Mouse (Mus musculus): ENCODE data around the gene Odf3l2.

The Odf3l2 gene

DNA sequence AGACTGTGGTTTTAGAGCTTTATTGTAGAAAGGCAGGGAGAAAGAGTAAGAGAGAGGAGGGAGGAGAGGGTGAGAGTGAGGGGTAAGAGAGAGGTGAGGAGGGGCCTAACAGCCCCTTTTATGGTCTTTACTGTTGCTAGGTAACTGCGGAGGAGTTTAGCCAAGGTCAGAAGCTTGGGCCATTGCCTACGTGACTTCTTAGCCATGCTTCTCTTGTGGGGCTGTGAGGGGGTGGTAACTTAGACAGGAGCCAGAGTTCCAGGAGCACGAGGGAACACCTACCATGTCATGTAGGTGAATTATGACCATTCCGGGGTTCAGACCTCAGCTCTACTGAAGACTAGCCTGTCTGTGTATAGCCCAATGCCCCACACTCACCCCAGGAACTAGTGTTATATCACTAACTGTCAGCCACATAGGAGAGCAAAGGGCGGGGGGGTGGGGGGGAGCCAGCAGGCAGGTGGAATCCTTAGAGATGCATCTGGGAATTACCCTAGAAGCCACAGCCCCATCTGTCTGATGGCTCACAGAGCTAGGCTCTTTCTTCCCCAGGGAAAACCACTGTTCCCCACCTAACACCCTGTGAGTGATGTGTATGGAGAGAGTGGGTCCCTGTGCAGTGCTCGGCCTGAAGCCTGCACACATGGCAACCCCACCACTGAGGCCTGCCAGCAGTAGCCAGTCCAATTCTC is 26.0 kb upstream of the Odf3l2 start:
- no peak for DNase-seq (ENCODE audit: low spot score in 2 of 2)

GRCm38 (mm10) chr10:79670071-79670888 is 24.7 kb upstream of the Odf3l2 start:
- DNase-seq (ENCODE audit: low spot score in 2 of 2) = no peak

DNA sequence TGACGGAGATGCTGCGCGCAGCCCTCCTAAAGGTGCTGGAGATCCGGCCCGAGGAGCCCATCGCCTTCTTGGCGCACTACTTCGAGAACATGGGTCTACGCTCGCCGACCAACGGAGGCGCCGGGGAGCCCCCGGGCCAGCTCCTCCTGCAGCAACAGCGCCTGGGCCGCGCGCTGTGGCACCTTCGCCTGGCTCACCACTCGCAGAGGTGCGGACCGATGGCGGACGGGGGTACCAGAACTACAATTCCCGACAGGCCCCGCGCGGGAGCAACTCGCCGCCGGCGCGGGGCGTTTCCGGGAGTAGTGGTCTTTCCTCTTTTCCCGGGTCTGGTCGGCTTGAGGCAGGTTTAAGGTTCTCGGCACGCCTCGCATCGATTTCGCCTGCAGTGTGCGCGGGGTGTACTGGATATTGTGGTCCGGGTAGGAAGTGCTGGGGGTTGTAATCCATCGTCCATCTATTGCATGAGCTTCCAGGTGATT is 24.1 kb upstream of the Odf3l2 start:
- DNase-seq (ENCODE audit: low spot score in 2 of 2) = peak in 1 of 2 experiments; percentile 67

- peak; percentile 90 to 94 for DNase-seq (ENCODE audit: low spot score in 2 of 2)
Measured at GRCm38 (mm10) chr10:79668771-79669575, 23.4 kb upstream of the Odf3l2 start, which contains the start of gene Tpgs1. Gene Tpgs1, plus strand, starts transcription at chr10:79669369.

- DNase-seq (ENCODE audit: low spot score in 2 of 2) = no peak
Measured at GRCm38 (mm10) chr10:79668076-79668475, 22.5 kb upstream of the Odf3l2 start.

DNA sequence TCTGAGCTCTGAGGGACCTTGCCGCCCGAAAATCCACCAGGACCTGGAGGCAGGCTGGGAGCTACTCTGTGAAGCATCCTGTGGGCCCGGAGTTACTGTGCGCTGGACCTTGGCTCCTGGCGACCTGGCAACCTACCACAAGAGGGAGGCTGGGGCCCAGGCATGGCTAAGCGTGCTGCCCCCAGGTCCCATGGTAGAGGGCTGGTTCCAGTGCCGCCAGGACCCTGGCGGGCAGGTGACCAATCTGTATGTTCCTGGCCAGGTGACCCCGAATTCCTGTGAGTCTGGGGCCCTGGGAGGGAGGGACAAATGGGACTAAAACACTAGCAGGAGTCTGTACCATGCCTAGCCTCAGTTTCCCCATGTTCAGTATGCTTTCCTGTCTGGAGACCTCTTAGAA is 21.0 kb upstream of the Odf3l2 start:
- no peak for DNase-seq (ENCODE audit: low spot score in 2 of 2)

- no peak for DNase-seq (ENCODE audit: low spot score in 2 of 2)
Measured at GRCm38 (mm10) chr10:79665051-79665450, 19.5 kb upstream of the Odf3l2 start.

- no peak for DNase-seq (ENCODE audit: low spot score in 2 of 2)
Measured at GRCm38 (mm10) chr10:79664131-79664665, 18.7 kb upstream of the Odf3l2 start, which contains the start of gene Madcam1. Gene Madcam1, plus strand, starts transcription at chr10:79664559.

- DNase-seq (ENCODE audit: low spot score in 2 of 2) = no peak
Measured at GRCm38 (mm10) chr10:79661861-79662260, 16.3 kb upstream of the Odf3l2 start.

GRCm38 (mm10) chr10:79660298-79660697 is 14.8 kb upstream of the Odf3l2 start:
- no peak for DNase-seq (ENCODE audit: low spot score in 2 of 2)

GRCm38 (mm10) chr10:79658829-79659228 is 13.3 kb upstream of the Odf3l2 start:
- DNase-seq (ENCODE audit: low spot score in 2 of 2) = no peak

DNA sequence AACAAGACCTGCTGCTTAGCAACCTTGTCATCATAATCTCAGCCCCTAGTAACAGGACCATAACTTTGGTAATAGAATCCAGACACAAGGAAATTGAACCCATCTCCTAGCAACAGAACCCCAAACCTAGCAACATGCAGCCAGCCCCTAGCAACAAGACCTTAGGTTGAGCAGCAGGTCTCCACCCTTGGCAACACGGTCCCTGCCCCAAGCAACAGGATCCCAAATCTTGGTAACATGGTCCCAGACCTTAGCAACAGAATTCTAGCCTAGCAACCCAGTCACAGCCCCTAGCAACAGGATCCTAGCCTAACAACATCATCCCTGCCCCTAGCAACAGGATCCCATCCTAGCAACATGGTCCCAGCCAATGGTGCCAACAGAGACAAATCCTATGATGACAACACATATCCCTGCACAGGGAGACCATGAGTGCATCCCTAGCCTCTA is 9.4 kb upstream of the Odf3l2 start:
- no peak for DNase-seq (ENCODE audit: low spot score in 2 of 2)

DNA sequence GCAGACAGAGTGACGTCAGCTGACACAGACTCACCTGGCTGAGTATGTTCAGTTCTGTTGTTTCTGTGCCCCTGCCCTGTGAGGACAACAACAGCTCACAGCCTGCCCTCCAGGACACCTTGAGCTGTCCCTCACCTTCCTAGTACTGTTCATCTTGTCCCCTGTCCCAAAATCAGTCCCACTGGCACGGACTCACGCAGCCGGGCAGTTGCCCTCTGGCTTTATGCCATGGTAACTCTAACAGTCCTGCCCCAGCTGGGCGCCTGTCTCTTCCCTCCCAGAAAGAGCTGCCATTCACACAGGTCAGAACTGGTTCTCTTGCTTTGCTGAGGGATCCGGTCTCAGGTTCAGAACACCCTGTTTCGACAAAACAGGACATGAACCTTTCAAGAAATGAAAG is 7.3 kb upstream of the Odf3l2 start:
- no peak for DNase-seq (ENCODE audit: low spot score in 2 of 2)

- DNase-seq (ENCODE audit: low spot score in 2 of 2) = peak in 1 of 2 experiments; percentile 44
Measured at GRCm38 (mm10) chr10:79649070-79649751, 3.7 kb upstream of the Odf3l2 start.

DNA sequence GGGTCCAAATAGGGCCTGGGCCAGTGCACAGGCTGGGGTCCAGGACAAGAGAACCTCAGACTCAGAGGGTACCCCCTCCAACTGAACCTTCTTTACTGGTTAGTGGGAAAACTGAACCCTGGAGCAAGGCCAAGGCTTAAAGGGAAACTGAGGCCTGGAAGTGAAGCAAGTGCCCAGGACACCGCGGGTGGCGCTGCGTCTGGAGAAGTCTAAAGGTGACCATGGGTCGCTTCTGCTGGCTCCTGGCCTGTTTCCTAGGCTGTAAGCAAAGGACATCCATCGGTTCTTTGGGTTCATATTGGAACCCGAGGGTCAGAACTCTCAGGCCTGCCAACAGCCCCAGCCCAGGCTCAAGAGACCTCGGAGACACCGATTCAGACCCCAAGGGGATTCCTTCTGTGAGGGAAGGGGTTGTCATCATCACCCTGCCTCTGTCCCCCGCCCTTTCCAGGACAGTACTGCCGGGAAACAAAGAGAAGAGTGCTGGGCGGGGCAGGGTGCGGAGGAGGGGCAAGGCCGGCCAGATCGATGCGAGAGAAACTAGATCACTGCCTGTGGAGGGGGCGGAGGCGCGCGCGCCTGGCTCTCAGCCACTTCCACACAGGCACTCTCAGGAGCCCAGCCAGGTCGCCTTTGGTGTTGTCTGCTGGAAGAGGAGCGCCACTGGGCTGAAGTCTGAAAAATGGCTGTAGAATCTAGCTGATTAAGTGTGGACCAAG is 6.9 kb downstream of the Odf3l2 start:
- peak; percentile 33 to 43 for DNase-seq (ENCODE audit: low spot score in 2 of 2)

GRCm38 (mm10) chr10:79637128-79638110 is 8.1 kb downstream of the Odf3l2 start, which contains the start of gene Shc2:
Gene Shc2, minus strand, starts transcription at chr10:79637918.
- DNase-seq (ENCODE audit: low spot score in 2 of 2) = peak; percentile 19 to 23

- no peak for DNase-seq (ENCODE audit: low spot score in 2 of 2)
Measured at GRCm38 (mm10) chr10:79636287-79636686, 9.3 kb downstream of the Odf3l2 start.

DNA sequence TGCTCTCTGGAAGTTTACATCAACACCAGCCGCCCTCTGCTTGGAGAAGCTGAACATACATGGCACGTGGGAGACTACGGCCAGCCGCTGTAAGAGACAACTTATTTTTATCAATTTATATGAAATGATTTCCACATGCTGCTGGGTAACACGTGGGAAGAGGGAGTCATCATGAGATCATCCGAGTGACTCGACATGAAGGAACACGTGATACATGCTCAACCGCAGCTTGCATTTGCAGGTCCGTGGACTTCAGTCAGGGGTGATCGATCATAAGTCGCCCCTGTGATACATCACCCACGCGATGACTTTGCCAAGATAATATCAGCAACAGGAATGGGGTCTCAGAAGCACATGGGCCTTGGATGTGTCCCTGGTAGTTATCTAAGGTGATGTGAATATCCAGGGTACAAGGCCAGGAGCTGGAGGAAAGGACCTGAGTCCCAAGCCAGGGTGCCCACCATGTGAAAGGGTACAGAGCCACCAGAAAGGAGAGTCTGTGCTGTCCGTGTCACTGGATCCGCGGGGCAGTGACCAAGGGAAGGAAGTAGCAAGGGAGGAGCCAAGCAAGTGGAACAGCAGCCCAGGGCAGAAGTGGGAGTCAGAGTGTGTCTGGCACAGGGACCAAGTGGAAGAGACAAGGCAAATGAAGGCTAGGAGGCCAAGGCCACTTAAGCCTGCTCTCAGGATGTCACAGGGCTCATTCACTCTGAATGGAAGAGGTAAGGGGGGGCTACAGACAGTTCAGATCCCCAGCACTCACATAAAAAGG is 12.3 kb downstream of the Odf3l2 start:
- no peak for DNase-seq (ENCODE audit: low spot score in 2 of 2)

All from heart, adult 9 months (tissue).